Mouse (Mus musculus): ENCODE results near the gene Sema5a.

- TF ChIP-seq CTCF (IDR thresholded peaks at IDR 0.05): no peak
- TF ChIP-seq EP300 (IDR thresholded peaks at IDR 0.05): no peak
These were observed 381.4 kb downstream of the Sema5a start for GRCm38 (mm10) chr15:32626031-32626430.
